Mouse (Mus musculus): ENCODE data around the gene Tmem163.

The Tmem163 gene

GRCm38 (mm10) chr1:127568641-127569040 is 110.7 kb downstream of the Tmem163 start:
- no peak for DNase-seq (ENCODE audit: low read depth, low spot score)

- DNase-seq (ENCODE audit: low read depth, low spot score) = no peak
Observed at GRCm38 (mm10) chr1:127556486-127556845, 122.9 kb downstream of the Tmem163 start.

- DNase-seq (ENCODE audit: low read depth, low spot score) = no peak
Observed at GRCm38 (mm10) chr1:127555822-127556485, 123.4 kb downstream of the Tmem163 start.

GRCm38 (mm10) chr1:127548078-127548477 is 131.3 kb downstream of the Tmem163 start:
- no peak for DNase-seq (ENCODE audit: low read depth, low spot score)

GRCm38 (mm10) chr1:127542756-127543155 is 136.6 kb downstream of the Tmem163 start:
- no peak for DNase-seq (ENCODE audit: low read depth, low spot score)

- DNase-seq (ENCODE audit: low read depth, low spot score) = no peak
Observed at GRCm38 (mm10) chr1:127541931-127542330, 137.4 kb downstream of the Tmem163 start.

- DNase-seq (ENCODE audit: low read depth, low spot score) = no peak
Observed at GRCm38 (mm10) chr1:127541522-127541921, 137.8 kb downstream of the Tmem163 start.

- no peak for DNase-seq (ENCODE audit: low read depth, low spot score)
Observed at GRCm38 (mm10) chr1:127537204-127538038, 141.9 kb downstream of the Tmem163 start.

GRCm38 (mm10) chr1:127536448-127536847 is 142.9 kb downstream of the Tmem163 start:
- no peak for DNase-seq (ENCODE audit: low read depth, low spot score)

GRCm38 (mm10) chr1:127531723-127532122 is 147.6 kb downstream of the Tmem163 start:
- DNase-seq (ENCODE audit: low read depth, low spot score) = no peak

- DNase-seq (ENCODE audit: low read depth, low spot score) = no peak
Observed at GRCm38 (mm10) chr1:127530849-127531580, 148.3 kb downstream of the Tmem163 start.

- no peak for DNase-seq (ENCODE audit: low read depth, low spot score)
Observed at GRCm38 (mm10) chr1:127523364-127523763, 156.0 kb downstream of the Tmem163 start.

- DNase-seq (ENCODE audit: low read depth, low spot score) = no peak
Observed at GRCm38 (mm10) chr1:127514888-127515287, 164.5 kb downstream of the Tmem163 start.

GRCm38 (mm10) chr1:127514479-127514878 is 164.9 kb downstream of the Tmem163 start:
- no peak for DNase-seq (ENCODE audit: low read depth, low spot score)

- no peak for DNase-seq (ENCODE audit: low read depth, low spot score)
Observed at GRCm38 (mm10) chr1:127513664-127514063, 165.7 kb downstream of the Tmem163 start.

GRCm38 (mm10) chr1:127513140-127513539 is 166.2 kb downstream of the Tmem163 start:
- no peak for DNase-seq (ENCODE audit: low read depth, low spot score)

- no peak for DNase-seq (ENCODE audit: low read depth, low spot score)
Observed at GRCm38 (mm10) chr1:127512709-127513108, 166.6 kb downstream of the Tmem163 start.

GRCm38 (mm10) chr1:127511362-127511761 is 168.0 kb downstream of the Tmem163 start:
- DNase-seq (ENCODE audit: low read depth, low spot score) = no peak

- no peak for DNase-seq (ENCODE audit: low read depth, low spot score)
Observed at GRCm38 (mm10) chr1:127508921-127509320, 170.4 kb downstream of the Tmem163 start.

- DNase-seq (ENCODE audit: low read depth, low spot score) = no peak
Observed at GRCm38 (mm10) chr1:127508067-127508739, 171.1 kb downstream of the Tmem163 start.

- DNase-seq (ENCODE audit: low read depth, low spot score) = no peak
Observed at GRCm38 (mm10) chr1:127507042-127507650, 172.2 kb downstream of the Tmem163 start.

Measured in 3T3-L1 (cell line).